Mouse (Mus musculus): ENCODE data around the gene Lhfpl2. TPM values are rescaled to one million over a fixed set of nuclear protein-coding genes. Genes with fewer than 3 reads are reported as not detected.

The Lhfpl2 gene
- polyA plus RNA-seq, 1 experiment from 2014 or later = 18.5 TPM

GRCm38 (mm10) chr13:94149006-94149405, 91.4 kb downstream of the Lhfpl2 start:
- Histone ChIP-seq H3K27me3 (ENCODE audit: control insufficient read depth, insufficient read depth, low read length) (no peaks in the 10 kb centered on the region), H3K4me2 (no peak overlapping the region), H3K36me3 (ENCODE audit: control insufficient read depth, insufficient read depth, low read length) (no peaks in the 10 kb centered on the region), H3K9me3 (replicated peaks; ENCODE audit: control insufficient read depth, low read length) (no peaks in the 10 kb centered on the region), H3K4me1 (ENCODE audit: control insufficient read depth, insufficient read depth, low read length) (peaks cover 10% of the 10 kb centered on the region), H3K4me3 (ENCODE audit: low read depth, low read length) (no peak overlapping the region), H3K27ac (ENCODE audit: low read depth, low read length) (no peak overlapping the region), H3K9ac (ENCODE audit: low read depth, low read length) (no peak overlapping the region)
- no peak for ATAC-seq (replicated peaks; ENCODE audit: insufficient number of reproducible peaks, low FRiP score, low TSS enrichment)
- 63% methylated on average over 5 of the region's 5 CpGs for WGBS (ENCODE audit: insufficient replicate concordance)

DNA sequence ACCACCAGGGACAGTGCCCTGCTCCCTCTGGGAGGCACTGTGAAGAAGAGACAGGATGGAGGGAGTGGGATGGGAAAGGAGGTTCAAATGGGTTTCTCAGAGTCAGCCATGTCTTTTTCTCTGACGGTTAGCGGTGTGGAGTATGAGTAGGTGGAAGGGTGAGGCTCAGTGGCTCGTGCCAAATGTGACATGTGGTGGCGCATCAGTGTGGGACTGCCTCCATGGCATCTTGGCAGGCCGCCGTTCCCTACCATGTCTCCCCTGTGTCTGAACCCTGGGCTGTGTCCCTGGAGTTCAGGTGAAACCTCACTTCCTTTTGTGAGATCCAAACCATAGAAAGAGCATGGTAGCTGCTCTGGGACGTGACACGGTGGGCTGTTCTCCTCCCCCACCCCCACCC, 92.2 kb downstream of the Lhfpl2 start:
- Histone ChIP-seq H3K4me2 (no peak overlapping the region), H3K9ac (ENCODE audit: low read depth, low read length) (no peak overlapping the region), H3K36me3 (ENCODE audit: control insufficient read depth, insufficient read depth, low read length) (no peaks in the 10 kb centered on the region), H3K9me3 (replicated peaks; ENCODE audit: control insufficient read depth, low read length) (no peaks in the 10 kb centered on the region), H3K27ac (ENCODE audit: low read depth, low read length) (no peak overlapping the region), H3K27me3 (ENCODE audit: control insufficient read depth, insufficient read depth, low read length) (no peaks in the 10 kb centered on the region), H3K4me3 (ENCODE audit: low read depth, low read length) (no peak overlapping the region), H3K4me1 (ENCODE audit: control insufficient read depth, insufficient read depth, low read length) (peaks cover 4% of the 10 kb centered on the region)
- no peak for ATAC-seq (replicated peaks; ENCODE audit: insufficient number of reproducible peaks, low FRiP score, low TSS enrichment)
- 89% methylated on average over 8 of the region's 8 CpGs for WGBS (ENCODE audit: insufficient replicate concordance)

DNA sequence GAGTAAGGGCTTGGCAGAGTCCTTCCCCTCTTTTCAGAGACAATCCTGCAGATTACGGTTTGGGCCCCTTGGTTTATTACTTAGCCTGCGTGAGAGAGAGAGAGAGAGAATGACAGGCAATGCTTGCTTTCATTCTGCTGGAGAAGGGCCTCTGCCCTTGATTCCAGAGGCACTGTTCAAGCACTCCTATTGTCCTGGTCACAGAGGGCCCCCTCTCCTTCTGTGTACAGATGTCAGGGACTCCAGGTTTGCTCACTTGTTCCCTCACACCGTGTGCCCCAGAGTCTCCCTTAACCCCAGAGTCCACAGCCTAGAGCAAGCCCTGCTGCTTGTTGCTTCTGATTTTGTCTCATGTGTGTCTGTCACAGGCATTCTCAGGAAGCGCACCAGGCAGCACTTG, 93.7 kb downstream of the Lhfpl2 start:
- H3K27me3 ChIP-seq (ENCODE audit: control insufficient read depth, insufficient read depth, low read length) = no peaks in the 10 kb centered on the region
- no peak for ATAC-seq (replicated peaks; ENCODE audit: insufficient number of reproducible peaks, low FRiP score, low TSS enrichment)
- no peak overlapping the region for H3K4me3 ChIP-seq (ENCODE audit: low read depth, low read length)
- H3K36me3 ChIP-seq (ENCODE audit: control insufficient read depth, insufficient read depth, low read length) = no peaks in the 10 kb centered on the region
- H3K4me1 ChIP-seq (ENCODE audit: control insufficient read depth, insufficient read depth, low read length) = peaks cover 6% of the 10 kb centered on the region
- WGBS (ENCODE audit: insufficient replicate concordance) = 79% methylated on average over 4 of the region's 4 CpGs
- no peak overlapping the region; the same call in 1 of the 2 replicates for H3K27ac ChIP-seq (ENCODE audit: low read depth, low read length)
- no peaks in the 10 kb centered on the region for H3K9me3 ChIP-seq (replicated peaks; ENCODE audit: control insufficient read depth, low read length)
- no peak overlapping the region for H3K9ac ChIP-seq (ENCODE audit: low read depth, low read length)
- no peak overlapping the region for H3K4me2 ChIP-seq

- no peaks in the 10 kb centered on the region for H3K9me3 ChIP-seq (replicated peaks; ENCODE audit: control insufficient read depth, low read length)
- H3K4me3 ChIP-seq (ENCODE audit: low read depth, low read length) = no peak overlapping the region
- H3K4me2 ChIP-seq = no peak overlapping the region
- whole genome bisulfite sequencing (ENCODE audit: insufficient replicate concordance) = 96% methylated on average over 10 of the region's 10 CpGs
- peaks cover 6% of the 10 kb centered on the region for H3K4me1 ChIP-seq (ENCODE audit: control insufficient read depth, insufficient read depth, low read length)
- H3K36me3 ChIP-seq (ENCODE audit: control insufficient read depth, insufficient read depth, low read length) = no peaks in the 10 kb centered on the region
- no peak overlapping the region for H3K27ac ChIP-seq (ENCODE audit: low read depth, low read length)
- no peak for ATAC-seq (replicated peaks; ENCODE audit: insufficient number of reproducible peaks, low FRiP score, low TSS enrichment)
- no peak overlapping the region for H3K9ac ChIP-seq (ENCODE audit: low read depth, low read length)
- H3K27me3 ChIP-seq (ENCODE audit: control insufficient read depth, insufficient read depth, low read length) = no peaks in the 10 kb centered on the region
Measured at GRCm38 (mm10) chr13:94152836-94153235, 95.2 kb downstream of the Lhfpl2 start.

GRCm38 (mm10) chr13:94153658-94154057, 96.1 kb downstream of the Lhfpl2 start:
- Histone ChIP-seq H3K27ac (ENCODE audit: low read depth, low read length) (no peak overlapping the region), H3K4me2 (no peak overlapping the region), H3K4me1 (ENCODE audit: control insufficient read depth, insufficient read depth, low read length) (peaks cover 7% of the 10 kb centered on the region), H3K9me3 (replicated peaks; ENCODE audit: control insufficient read depth, low read length) (no peaks in the 10 kb centered on the region), H3K36me3 (ENCODE audit: control insufficient read depth, insufficient read depth, low read length) (no peaks in the 10 kb centered on the region), H3K9ac (ENCODE audit: low read depth, low read length) (no peak overlapping the region), H3K27me3 (ENCODE audit: control insufficient read depth, insufficient read depth, low read length) (no peaks in the 10 kb centered on the region), H3K4me3 (ENCODE audit: low read depth, low read length) (no peak overlapping the region)
- 75% methylated on average over 6 of the region's 6 CpGs for WGBS (ENCODE audit: insufficient replicate concordance)
- no peak for ATAC-seq (replicated peaks; ENCODE audit: insufficient number of reproducible peaks, low FRiP score, low TSS enrichment)

DNA sequence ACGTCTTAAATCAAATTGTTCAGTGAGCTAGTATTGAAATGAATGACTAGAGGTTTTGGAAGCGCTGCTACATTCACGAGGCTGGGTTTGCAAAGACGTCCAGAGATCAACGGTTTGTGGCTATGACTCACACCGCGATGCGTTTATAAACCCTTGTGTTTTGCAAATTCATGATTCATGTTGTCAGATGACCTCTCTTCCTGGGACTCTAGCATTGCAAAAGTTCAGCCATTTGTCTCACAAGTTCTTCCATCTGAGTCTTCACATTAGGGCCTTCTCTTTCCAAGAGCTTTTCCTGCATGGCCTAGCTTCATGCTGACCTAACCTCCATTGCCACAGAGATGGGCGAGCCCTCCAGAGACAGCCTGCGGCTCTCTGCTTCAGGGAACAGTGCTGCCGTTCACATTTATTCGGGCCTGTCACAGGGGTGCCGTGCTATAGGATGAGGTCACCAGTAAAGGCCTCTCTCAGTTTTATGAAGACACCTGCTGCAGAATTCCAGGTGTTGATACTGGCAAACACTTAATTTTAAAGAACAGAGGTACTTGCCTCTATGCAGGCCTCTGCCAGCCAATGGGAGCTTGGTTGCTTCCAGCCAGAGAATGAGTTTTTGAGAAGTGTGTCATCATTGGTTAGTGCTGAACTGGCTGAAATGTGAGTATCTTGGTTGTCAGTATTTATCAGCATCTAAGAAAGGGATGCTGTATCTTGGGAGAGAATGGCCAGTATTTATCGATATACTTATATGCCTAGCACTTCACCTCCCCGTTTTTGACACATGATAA, 97.1 kb downstream of the Lhfpl2 start:
- no peaks in the 10 kb centered on the region for H3K27me3 ChIP-seq (ENCODE audit: control insufficient read depth, insufficient read depth, low read length)
- no peaks in the 10 kb centered on the region for H3K9me3 ChIP-seq (replicated peaks; ENCODE audit: control insufficient read depth, low read length)
- H3K4me3 ChIP-seq (ENCODE audit: low read depth, low read length) = no peak overlapping the region
- no peak for ATAC-seq (replicated peaks; ENCODE audit: insufficient number of reproducible peaks, low FRiP score, low TSS enrichment)
- H3K27ac ChIP-seq (ENCODE audit: low read depth, low read length) = no peak overlapping the region
- no peaks in the 10 kb centered on the region for H3K36me3 ChIP-seq (ENCODE audit: control insufficient read depth, insufficient read depth, low read length)
- no peak overlapping the region for H3K4me2 ChIP-seq
- H3K9ac ChIP-seq (ENCODE audit: low read depth, low read length) = no peak overlapping the region
- WGBS (ENCODE audit: insufficient replicate concordance) = 83% methylated on average over 15 of the region's 15 CpGs
- peaks cover 17% of the 10 kb centered on the region for H3K4me1 ChIP-seq (ENCODE audit: control insufficient read depth, insufficient read depth, low read length)

GRCm38 (mm10) chr13:94155657-94156429, 98.2 kb downstream of the Lhfpl2 start:
- peaks cover 14% of the 10 kb centered on the region for H3K4me1 ChIP-seq (ENCODE audit: control insufficient read depth, insufficient read depth, low read length)
- no peak overlapping the region for H3K4me2 ChIP-seq
- H3K27ac ChIP-seq (ENCODE audit: low read depth, low read length) = no peak overlapping the region
- no peaks in the 10 kb centered on the region for H3K36me3 ChIP-seq (ENCODE audit: control insufficient read depth, insufficient read depth, low read length)
- no peak overlapping the region for H3K4me3 ChIP-seq (ENCODE audit: low read depth, low read length)
- no peaks in the 10 kb centered on the region for H3K27me3 ChIP-seq (ENCODE audit: control insufficient read depth, insufficient read depth, low read length)
- no peak for ATAC-seq (replicated peaks; ENCODE audit: insufficient number of reproducible peaks, low FRiP score, low TSS enrichment)
- WGBS (ENCODE audit: insufficient replicate concordance) = 48% methylated on average over 9 of the region's 9 CpGs
- H3K9me3 ChIP-seq (replicated peaks; ENCODE audit: control insufficient read depth, low read length) = no peaks in the 10 kb centered on the region
- no peak overlapping the region for H3K9ac ChIP-seq (ENCODE audit: low read depth, low read length)

DNA sequence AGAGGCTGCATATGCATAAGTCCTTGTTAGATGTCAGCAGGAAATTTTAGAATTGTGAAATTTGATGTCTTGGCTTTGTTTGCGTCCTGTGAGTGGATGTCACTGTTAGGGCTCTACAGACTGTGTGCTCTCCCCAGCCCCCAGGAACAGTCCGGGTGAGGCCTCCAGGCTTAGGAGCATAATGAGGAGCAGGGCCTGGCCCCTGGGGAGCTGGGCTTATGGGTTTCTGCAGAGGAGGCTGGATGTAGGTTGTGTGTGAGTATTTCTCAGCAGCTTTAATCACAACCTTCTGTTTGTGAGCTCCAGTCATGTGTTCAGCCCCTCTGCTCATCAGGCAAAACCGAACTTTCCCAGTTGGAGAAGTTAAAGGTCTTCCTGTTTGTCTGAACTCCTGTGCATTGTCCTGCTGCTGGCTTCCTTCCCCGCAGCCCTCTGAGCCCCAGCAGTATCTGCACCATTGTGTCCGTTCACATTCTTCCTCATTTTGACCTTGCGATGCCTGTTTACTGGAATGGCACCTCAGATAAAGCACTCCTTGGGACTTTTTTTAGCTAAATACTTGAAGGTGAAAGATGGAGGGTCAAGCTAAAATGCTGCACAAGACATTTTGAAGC, 101.4 kb downstream of the Lhfpl2 start:
- no peak for ATAC-seq (replicated peaks; ENCODE audit: insufficient number of reproducible peaks, low FRiP score, low TSS enrichment)

More for the DNA sequence above, 101.4 kb downstream of the Lhfpl2 start:
- no peak overlapping the region for H3K4me2 ChIP-seq
- no peak overlapping the region for H3K4me3 ChIP-seq (ENCODE audit: low read depth, low read length)
- no peaks in the 10 kb centered on the region for H3K9me3 ChIP-seq (replicated peaks; ENCODE audit: control insufficient read depth, low read length)
- H3K27ac ChIP-seq (ENCODE audit: low read depth, low read length) = peak overlapping the region; percentile 65
- 33% methylated on average over 6 of the region's 6 CpGs for WGBS (ENCODE audit: insufficient replicate concordance)
- no peak overlapping the region for H3K9ac ChIP-seq (ENCODE audit: low read depth, low read length)
- H3K4me1 ChIP-seq (ENCODE audit: control insufficient read depth, insufficient read depth, low read length) = peaks cover 16% of the 10 kb centered on the region
- no peaks in the 10 kb centered on the region for H3K36me3 ChIP-seq (ENCODE audit: control insufficient read depth, insufficient read depth, low read length)
- no peaks in the 10 kb centered on the region for H3K27me3 ChIP-seq (ENCODE audit: control insufficient read depth, insufficient read depth, low read length)
